ENCODE assay signal across 9 mouse cellular contexts in genomic region chr9:30445232-30446085, GRCm38 (mm10). TPM values are rescaled to one million over a fixed set of nuclear protein-coding genes. Genes with fewer than 3 reads are reported as not detected.
DNase-seq lines count a peak whose midpoint lies in the region; ATAC-seq and TF ChIP-seq lines count a peak whose summit lies in the region.
"Had no signal": no experiment of that assay in that cellular context is flagged by ENCODE, and none has a peak within 500 bp of the region (broad histone marks: within the 10 kb centered on the region; RNA-seq: fewer than 3 reads in every experiment).

No protein-coding gene starts in this region.

- WGBS in intestine, postnatal 0 days = 60% methylated on average over 14 of the region's 14 CpGs
- 45% methylated on average over 14 of the region's 14 CpGs for WGBS in lung, postnatal 0 days
- WGBS in midbrain, embryonic 16.5 days = 90% methylated on average over 14 of the region's 14 CpGs
- 93% methylated on average over 14 of the region's 14 CpGs for WGBS in forebrain, embryonic 13.5 days

- H3K4me3 ChIP-seq in intestine, postnatal 0 days (ENCODE audit: low read depth, low read length) = no peak overlapping the region
- H3K4me3 ChIP-seq in lung, postnatal 0 days (ENCODE audit: low read depth, low read length) = no peak overlapping the region
- H3K4me3 ChIP-seq in midbrain, embryonic 16.5 days (ENCODE audit: low read depth, low read length) = no peak overlapping the region
- no peak overlapping the region for H3K4me3 ChIP-seq in forebrain, embryonic 13.5 days

- peak; percentile 31; the same call in 1 of the 2 replicates for TF ChIP-seq EP300 in lung, postnatal 0 days (IDR thresholded peaks at IDR 0.05)

- peak; percentile 66; the same call in 1 of the 2 replicates for ATAC-seq in intestine, postnatal 0 days
- peak; percentile 88 for ATAC-seq in lung, postnatal 0 days
- ATAC-seq in midbrain, embryonic 16.5 days = no peak
- ATAC-seq in forebrain, embryonic 13.5 days = no peak
- ATAC-seq: Patski had no signal

- no peaks in the 10 kb centered on the region for H3K27me3 ChIP-seq in intestine, postnatal 0 days (replicated peaks; ENCODE audit: control insufficient read depth, insufficient read depth, low read length)
- no peaks in the 10 kb centered on the region for H3K27me3 ChIP-seq in lung, postnatal 0 days (replicated peaks; ENCODE audit: insufficient read depth, low read length)
- H3K27me3 ChIP-seq in midbrain, embryonic 16.5 days (ENCODE audit: control insufficient read depth, insufficient read depth, low read depth, low read length) = no peaks in the 10 kb centered on the region
- no peaks in the 10 kb centered on the region for H3K27me3 ChIP-seq in forebrain, embryonic 13.5 days
- H3K27me3 ChIP-seq: Patski had no signal

- H3K36me3 ChIP-seq in intestine, postnatal 0 days (ENCODE audit: control insufficient read depth, insufficient read depth) = peaks cover 60% of the 10 kb centered on the region
- H3K36me3 ChIP-seq in lung, postnatal 0 days (ENCODE audit: insufficient read depth, low read length) = peaks cover 12% of the 10 kb centered on the region
- H3K36me3 ChIP-seq in midbrain, embryonic 16.5 days (ENCODE audit: control insufficient read depth, insufficient read depth, low read length) = peaks cover 4% of the 10 kb centered on the region
- H3K36me3 ChIP-seq in forebrain, embryonic 13.5 days (ENCODE audit: poor library complexity, severe bottlenecking) = peaks cover 74% of the 10 kb centered on the region

- peak; percentile 39 for DNase-seq in adipocyte (ENCODE audit: low spot score)
- DNase-seq in gastrocnemius, postnatal 25 days = peak; percentile 75
- DNase-seq in lung, postnatal 0 days (ENCODE audit: low spot score) = peak; percentile 97
- DNase-seq in layer of hippocampus, adult 9-10 months (ENCODE audit: low spot score) = no peak
- no peak for DNase-seq in right cerebral cortex, adult 2 months (ENCODE audit: low spot score in 2 of 2)

- no peak overlapping the region for H3K4me2 ChIP-seq in intestine, postnatal 0 days (replicated peaks; ENCODE audit: low read depth)
- no peak overlapping the region for H3K4me2 ChIP-seq in lung, postnatal 0 days (replicated peaks; ENCODE audit: low read depth, low read length)
- H3K4me2 ChIP-seq in midbrain, embryonic 16.5 days (ENCODE audit: low read length) = no peak overlapping the region
- H3K4me2 ChIP-seq in forebrain, embryonic 13.5 days = no peak overlapping the region

- TF ChIP-seq CTCF in intestine, postnatal 0 days (IDR thresholded peaks at IDR 0.05; ENCODE audit: low read depth) = no peak
- peak; percentile 0; the same call in 1 of the 2 replicates for TF ChIP-seq CTCF in lung, postnatal 0 days (IDR thresholded peaks at IDR 0.05)

- no peaks in the 10 kb centered on the region for H3K9me3 ChIP-seq in intestine, postnatal 0 days (ENCODE audit: control insufficient read depth)
- no peaks in the 10 kb centered on the region for H3K9me3 ChIP-seq in lung, postnatal 0 days (ENCODE audit: low read length)
- no peaks in the 10 kb centered on the region for H3K9me3 ChIP-seq in midbrain, embryonic 16.5 days (replicated peaks; ENCODE audit: control insufficient read depth, low read length, poor library complexity, severe bottlenecking)
- H3K9me3 ChIP-seq in forebrain, embryonic 13.5 days (replicated peaks) = no peaks in the 10 kb centered on the region

- no peaks in the 10 kb centered on the region for H3K4me1 ChIP-seq in intestine, postnatal 0 days (replicated peaks; ENCODE audit: control insufficient read depth, insufficient read depth, low read length)
- peaks cover 15% of the 10 kb centered on the region; the same call in 1 of the 2 replicates for H3K4me1 ChIP-seq in lung, postnatal 0 days (ENCODE audit: insufficient read depth, low read depth, low read length)
- no peaks in the 10 kb centered on the region for H3K4me1 ChIP-seq in midbrain, embryonic 16.5 days (ENCODE audit: control insufficient read depth, insufficient read depth, low read length)
- H3K4me1 ChIP-seq in forebrain, embryonic 13.5 days = peaks cover 9% of the 10 kb centered on the region

- peak overlapping the region; percentile 54 for H3K27ac ChIP-seq in intestine, postnatal 0 days (ENCODE audit: low read depth, low read length)
- peak overlapping the region; percentile 80 for H3K27ac ChIP-seq in lung, postnatal 0 days (ENCODE audit: low read length)
- no peak overlapping the region for H3K27ac ChIP-seq in midbrain, embryonic 16.5 days (ENCODE audit: low read length)
- H3K27ac ChIP-seq in forebrain, embryonic 13.5 days = no peak overlapping the region

- no peak overlapping the region for H3K9ac ChIP-seq in intestine, postnatal 0 days (ENCODE audit: low read depth, low read length)
- H3K9ac ChIP-seq in lung, postnatal 0 days (replicated peaks; ENCODE audit: low read depth) = 0 out of 2 replicates have a peak overlapping the region, but pooled peaks have one; percentile 8
- no peak overlapping the region for H3K9ac ChIP-seq in midbrain, embryonic 16.5 days (ENCODE audit: low read depth, low read length)
- no peak overlapping the region for H3K9ac ChIP-seq in forebrain, embryonic 13.5 days

RNA-seq across cellular contexts. Expression of gene Snx19, which starts 18.6 kb away (rescaled TPM):
- 10 to 100 TPM; 19.7 to 20.5 TPM for total RNA-seq in gastrocnemius, postnatal 25 days (2021)
- polyA plus RNA-seq in intestine, postnatal 0 days (2015; fragmentation: Nextera tagmentation; extraction: Ambion mirVana) = 8.6 and 8.9 TPM in 2 replicates
- polyA plus RNA-seq in lung, postnatal 0 days (2015; fragmentation: Nextera tagmentation; extraction: Ambion mirVana) = 12.6 and 13.5 TPM in 2 replicates
- 23.2 and 24.5 TPM in 2 replicates for polyA plus RNA-seq in midbrain, embryonic 16.5 days (2015; fragmentation: Nextera tagmentation; extraction: Ambion mirVana)
- polyA plus RNA-seq in forebrain, embryonic 13.5 days (2015; fragmentation: Nextera tagmentation; extraction: Ambion mirVana) = 16.7 and 19.9 TPM in 2 replicates

Comparison
In these comparisons a context has a peak if more than half of its experiments do, and no peak if none do; other contexts are left out.
1. DNase-seq: peak in adipocyte (single experiment), gastrocnemius, postnatal 25 days (single experiment) and lung, postnatal 0 days (single experiment); none in layer of hippocampus, adult 9-10 months (single experiment) and right cerebral cortex, adult 2 months (0 of 2).
2. ATAC-seq: peak in intestine, postnatal 0 days (single experiment) and lung, postnatal 0 days (single experiment); none in midbrain, embryonic 16.5 days (single experiment) and forebrain, embryonic 13.5 days (single experiment).
3. H3K27ac ChIP-seq: peak in intestine, postnatal 0 days (single experiment) and lung, postnatal 0 days (single experiment); none in midbrain, embryonic 16.5 days (single experiment) and forebrain, embryonic 13.5 days (single experiment).